Mouse (Mus musculus) heart, postnatal 0 days (tissue): ENCODE data around the gene Rtn4rl1.

Experiments used
- CTCF ChIP-seq: IDR thresholded peaks from 2 replicates; pipeline ENCODE4 v1.5.1; 2016; ENCODE audit warnings: antibody characterized with exemption, control low read depth, low read depth
- EP300 ChIP-seq: IDR thresholded peaks from 2 replicates; pipeline ENCODE4 v1.6.1; 2016; ENCODE audit warnings: antibody characterized with exemption, low read depth

GRCm38 (mm10) chr11:75261730-75262129 is 68.1 kb downstream of the Rtn4rl1 start:
- TF ChIP-seq CTCF (no peak), EP300 (no peak)
